Mouse (Mus musculus): Measurements from ENCODE around the gene Olfr1411. TPM values are rescaled to one million over a fixed set of nuclear protein-coding genes. Genes with fewer than 3 reads are reported as not detected.
A peak's percentile ranks its signal among the peaks of the same experiment; 100 is the strongest.

Olfr1411 gene
- polyA plus RNA-seq, 1 experiment from 2014 or later = not detected

GRCm38 (mm10) chr1:92618360-92618759 lies 24.1 kb downstream of the Olfr1411 start:
- H3K27me3 ChIP-seq = no peaks in the 10 kb centered on the region; the same call in 1 of the 2 replicates
- H3K4me1 ChIP-seq = no peaks in the 10 kb centered on the region
- no peak overlapping the region for H3K27ac ChIP-seq
- ATAC-seq (ENCODE audit: insufficient number of reproducible peaks, insufficient read depth, low FRiP score, low TSS enrichment) = no peak
- no peak overlapping the region for H3K4me2 ChIP-seq (replicated peaks)
- WGBS = 65% methylated on average over 4 of the region's 4 CpGs
- H3K36me3 ChIP-seq = no peaks in the 10 kb centered on the region
- no peaks in the 10 kb centered on the region for H3K9me3 ChIP-seq
- no peak overlapping the region for H3K9ac ChIP-seq
- H3K4me3 ChIP-seq = no peak overlapping the region

GRCm38 (mm10) chr1:92628227-92628626 lies 34.0 kb downstream of the Olfr1411 start:
- Histone ChIP-seq H3K4me3 (no peak overlapping the region), H3K27ac (no peak overlapping the region), H3K9me3 (no peaks in the 10 kb centered on the region), H3K27me3 (peaks cover 6% of the 10 kb centered on the region; the same call in 1 of the 2 replicates), H3K4me2 (replicated peaks) (no peak overlapping the region), H3K4me1 (no peaks in the 10 kb centered on the region), H3K9ac (no peak overlapping the region), H3K36me3 (no peaks in the 10 kb centered on the region)
- no peak for ATAC-seq (ENCODE audit: insufficient number of reproducible peaks, insufficient read depth, low FRiP score, low TSS enrichment)
- WGBS = 70% methylated on average over 4 of the region's 4 CpGs

GRCm38 (mm10) chr1:92632196-92632595 lies 38.0 kb downstream of the Olfr1411 start:
- WGBS = 73% methylated on average over 5 of the region's 5 CpGs
- H3K36me3 ChIP-seq = peaks cover 15% of the 10 kb centered on the region
- ATAC-seq (ENCODE audit: insufficient number of reproducible peaks, insufficient read depth, low FRiP score, low TSS enrichment) = no peak

GRCm38 (mm10) chr1:92632948-92633347 lies 38.7 kb downstream of the Olfr1411 start:
- Histone ChIP-seq H3K4me2 (replicated peaks) (no peak overlapping the region), H3K27ac (no peak overlapping the region), H3K9me3 (no peaks in the 10 kb centered on the region), H3K4me1 (no peaks in the 10 kb centered on the region), H3K9ac (no peak overlapping the region), H3K27me3 (peaks cover 4% of the 10 kb centered on the region; the same call in 1 of the 2 replicates), H3K36me3 (peaks cover 22% of the 10 kb centered on the region), H3K4me3 (no peak overlapping the region)
- ATAC-seq (ENCODE audit: insufficient number of reproducible peaks, insufficient read depth, low FRiP score, low TSS enrichment) = no peak
- 70% methylated on average over 6 of the region's 6 CpGs for WGBS

More at GRCm38 (mm10) chr1:92632196-92632595, 38.0 kb downstream of the Olfr1411 start:
- Histone ChIP-seq H3K27me3 (peaks cover 6% of the 10 kb centered on the region; the same call in 1 of the 2 replicates), H3K9me3 (no peaks in the 10 kb centered on the region), H3K27ac (no peak overlapping the region), H3K9ac (no peak overlapping the region), H3K4me1 (no peaks in the 10 kb centered on the region), H3K4me3 (no peak overlapping the region), H3K4me2 (replicated peaks) (no peak overlapping the region)

GRCm38 (mm10) chr1:92633726-92634125 lies 39.5 kb downstream of the Olfr1411 start:
- no peak overlapping the region for H3K27ac ChIP-seq

GRCm38 (mm10) chr1:92634569-92634968 lies 40.4 kb downstream of the Olfr1411 start:
- Histone ChIP-seq H3K9ac (no peak overlapping the region), H3K4me1 (no peaks in the 10 kb centered on the region), H3K36me3 (peaks cover 35% of the 10 kb centered on the region), H3K27ac (peak overlapping the region; percentile 26; the same call in 1 of the 2 replicates), H3K27me3 (no peaks in the 10 kb centered on the region), H3K4me2 (replicated peaks) (no peak overlapping the region), H3K4me3 (no peak overlapping the region), H3K9me3 (no peaks in the 10 kb centered on the region)
- 63% methylated on average over 1 of the region's 1 CpGs for WGBS
- no peak for ATAC-seq (ENCODE audit: insufficient number of reproducible peaks, insufficient read depth, low FRiP score, low TSS enrichment)

More at GRCm38 (mm10) chr1:92633726-92634125, 39.5 kb downstream of the Olfr1411 start:
- Histone ChIP-seq H3K9me3 (no peaks in the 10 kb centered on the region), H3K4me2 (replicated peaks) (no peak overlapping the region), H3K36me3 (peaks cover 30% of the 10 kb centered on the region), H3K4me1 (no peaks in the 10 kb centered on the region), H3K4me3 (no peak overlapping the region), H3K9ac (no peak overlapping the region), H3K27me3 (no peaks in the 10 kb centered on the region)
- WGBS = 84% methylated on average over 8 of the region's 8 CpGs
- ATAC-seq (ENCODE audit: insufficient number of reproducible peaks, insufficient read depth, low FRiP score, low TSS enrichment) = no peak

- Histone ChIP-seq H3K9me3 (no peaks in the 10 kb centered on the region), H3K4me3 (no peak overlapping the region), H3K27me3 (no peaks in the 10 kb centered on the region), H3K9ac (no peak overlapping the region), H3K36me3 (peaks cover 35% of the 10 kb centered on the region), H3K4me1 (no peaks in the 10 kb centered on the region), H3K4me2 (replicated peaks) (no peak overlapping the region), H3K27ac (peak overlapping the region; percentile 26; the same call in 1 of the 2 replicates)
- WGBS = 38% methylated on average over 4 of the region's 4 CpGs
- no peak for ATAC-seq (ENCODE audit: insufficient number of reproducible peaks, insufficient read depth, low FRiP score, low TSS enrichment)
Measured at GRCm38 (mm10) chr1:92634976-92635599, 40.9 kb downstream of the Olfr1411 start.

- no peak overlapping the region for H3K9ac ChIP-seq
- no peaks in the 10 kb centered on the region for H3K27me3 ChIP-seq
- no peak overlapping the region for H3K4me3 ChIP-seq
- H3K9me3 ChIP-seq = no peaks in the 10 kb centered on the region
- H3K4me2 ChIP-seq (replicated peaks) = no peak overlapping the region
- WGBS = 85% methylated on average over 8 of the region's 8 CpGs
- peaks cover 9% of the 10 kb centered on the region for H3K4me1 ChIP-seq
- H3K27ac ChIP-seq = no peak overlapping the region
- no peak for ATAC-seq (ENCODE audit: insufficient number of reproducible peaks, insufficient read depth, low FRiP score, low TSS enrichment)
- H3K36me3 ChIP-seq = peaks cover 35% of the 10 kb centered on the region
Measured at GRCm38 (mm10) chr1:92636015-92636414, 41.8 kb downstream of the Olfr1411 start.

GRCm38 (mm10) chr1:92636676-92637075 lies 42.5 kb downstream of the Olfr1411 start:
- Histone ChIP-seq H3K4me1 (peaks cover 11% of the 10 kb centered on the region), H3K27ac (no peak overlapping the region), H3K4me2 (replicated peaks) (no peak overlapping the region), H3K9ac (no peak overlapping the region), H3K36me3 (peaks cover 35% of the 10 kb centered on the region), H3K27me3 (no peaks in the 10 kb centered on the region), H3K9me3 (no peaks in the 10 kb centered on the region), H3K4me3 (no peak overlapping the region)
- ATAC-seq (ENCODE audit: insufficient number of reproducible peaks, insufficient read depth, low FRiP score, low TSS enrichment) = no peak
- WGBS = 93% methylated on average over 11 of the region's 11 CpGs

- 93% methylated on average over 15 of the region's 15 CpGs for WGBS
Measured at GRCm38 (mm10) chr1:92637501-92638172, 43.4 kb downstream of the Olfr1411 start.

GRCm38 (mm10) chr1:92638181-92638580 lies 44.0 kb downstream of the Olfr1411 start:
- H3K9me3 ChIP-seq = no peaks in the 10 kb centered on the region
- peaks cover 35% of the 10 kb centered on the region for H3K36me3 ChIP-seq
- H3K27me3 ChIP-seq = no peaks in the 10 kb centered on the region
- H3K9ac ChIP-seq = no peak overlapping the region
- ATAC-seq (ENCODE audit: insufficient number of reproducible peaks, insufficient read depth, low FRiP score, low TSS enrichment) = no peak
- no peak overlapping the region for H3K4me2 ChIP-seq (replicated peaks)
- 92% methylated on average over 3 of the region's 3 CpGs for WGBS
- peaks cover 15% of the 10 kb centered on the region for H3K4me1 ChIP-seq
- no peak overlapping the region for H3K27ac ChIP-seq
- H3K4me3 ChIP-seq = no peak overlapping the region

More at GRCm38 (mm10) chr1:92637501-92638172, 43.4 kb downstream of the Olfr1411 start:
- no peaks in the 10 kb centered on the region for H3K9me3 ChIP-seq
- ATAC-seq (ENCODE audit: insufficient number of reproducible peaks, insufficient read depth, low FRiP score, low TSS enrichment) = no peak
- H3K4me1 ChIP-seq = peaks cover 15% of the 10 kb centered on the region
- H3K27ac ChIP-seq = no peak overlapping the region
- peaks cover 35% of the 10 kb centered on the region for H3K36me3 ChIP-seq
- no peak overlapping the region for H3K9ac ChIP-seq
- no peaks in the 10 kb centered on the region for H3K27me3 ChIP-seq
- no peak overlapping the region for H3K4me2 ChIP-seq (replicated peaks)
- no peak overlapping the region for H3K4me3 ChIP-seq

GRCm38 (mm10) chr1:92638736-92639135 lies 44.5 kb downstream of the Olfr1411 start:
- H3K27ac ChIP-seq = no peak overlapping the region
- H3K27me3 ChIP-seq = no peaks in the 10 kb centered on the region
- H3K9ac ChIP-seq = no peak overlapping the region
- peaks cover 35% of the 10 kb centered on the region for H3K36me3 ChIP-seq
- H3K9me3 ChIP-seq = no peaks in the 10 kb centered on the region
- peaks cover 15% of the 10 kb centered on the region for H3K4me1 ChIP-seq
- H3K4me3 ChIP-seq = no peak overlapping the region
- H3K4me2 ChIP-seq (replicated peaks) = no peak overlapping the region
- no peak for ATAC-seq (ENCODE audit: insufficient number of reproducible peaks, insufficient read depth, low FRiP score, low TSS enrichment)
- WGBS = 97% methylated on average over 4 of the region's 4 CpGs

All from embryonic facial prominence, embryonic 12.5 days (tissue).